In the genomic region with DNA sequence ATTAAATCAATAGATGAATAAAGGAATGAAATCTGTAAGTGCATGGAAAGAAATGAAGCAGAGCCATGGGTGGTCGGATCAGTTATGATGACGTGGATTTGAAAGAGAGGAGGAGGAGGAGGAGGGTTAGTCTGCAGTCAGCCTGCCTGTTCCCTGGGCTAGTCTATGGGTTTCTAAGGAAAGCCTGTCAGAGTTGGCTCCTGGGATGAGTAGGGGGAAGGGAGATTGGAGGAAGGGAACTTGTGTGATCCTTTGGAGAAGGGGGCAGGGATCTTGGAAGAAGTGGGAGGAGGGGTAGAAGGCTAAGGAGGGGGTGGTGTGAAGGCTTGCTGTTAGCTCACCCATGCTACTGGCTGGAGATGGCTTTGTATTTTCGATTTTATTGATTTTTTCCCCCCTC, we compare ENCODE assay signal across 27 mouse cellular contexts. TPM values are rescaled to one million over a fixed set of nuclear protein-coding genes. Genes with fewer than 3 reads are reported as not detected.
DNase-seq lines count a peak whose midpoint lies in the region; ATAC-seq lines count a peak whose summit lies in the region.
"Had no signal": no experiment of that assay in that cellular context is flagged by ENCODE, and none has a peak within 500 bp of the region (broad histone marks: within the 10 kb centered on the region; RNA-seq: fewer than 3 reads in every experiment).

No protein-coding gene starts in this region.

- H3K4me3 ChIP-seq in forebrain, embryonic 11.5 days (ENCODE audit: low read depth, low read length), result no peak overlapping the region
- H3K4me3 ChIP-seq in forebrain, embryonic 13.5 days, result no peak overlapping the region
- no peak overlapping the region for H3K4me3 ChIP-seq in hindbrain, embryonic 12.5 days
- H3K4me3 ChIP-seq in hindbrain, embryonic 11.5 days (ENCODE audit: low read depth, low read length), result no peak overlapping the region
- H3K4me3 ChIP-seq: forebrain, embryonic 10.5 days; forebrain, embryonic 15.5 days; heart, adult 2 months; heart, embryonic 10.5 days; heart, embryonic 13.5 days; hindbrain, embryonic 15.5 days; intestine, embryonic 15.5 days had no signal

- H3K9me3 ChIP-seq in forebrain, embryonic 11.5 days (ENCODE audit: control insufficient read depth, low read length), result no peaks in the 10 kb centered on the region
- no peaks in the 10 kb centered on the region for H3K9me3 ChIP-seq in forebrain, embryonic 13.5 days (replicated peaks)
- H3K9me3 ChIP-seq in hindbrain, embryonic 12.5 days (replicated peaks), result no peaks in the 10 kb centered on the region
- no peaks in the 10 kb centered on the region for H3K9me3 ChIP-seq in hindbrain, embryonic 11.5 days (ENCODE audit: control insufficient read depth, low read length)
- H3K9me3 ChIP-seq: forebrain, embryonic 10.5 days; forebrain, embryonic 15.5 days; heart, embryonic 10.5 days; heart, embryonic 13.5 days; hindbrain, embryonic 15.5 days; intestine, embryonic 15.5 days had no signal

- H3K27me3 ChIP-seq in forebrain, embryonic 11.5 days (ENCODE audit: control insufficient read depth, insufficient read depth, low read length), result no peaks in the 10 kb centered on the region
- H3K27me3 ChIP-seq in forebrain, embryonic 13.5 days, result no peaks in the 10 kb centered on the region
- H3K27me3 ChIP-seq in hindbrain, embryonic 12.5 days, result no peaks in the 10 kb centered on the region
- H3K27me3 ChIP-seq in hindbrain, embryonic 11.5 days (ENCODE audit: control insufficient read depth, insufficient read depth, low read length), result no peaks in the 10 kb centered on the region
- H3K27me3 ChIP-seq: forebrain, embryonic 15.5 days; heart, embryonic 13.5 days; hindbrain, embryonic 15.5 days; intestine, embryonic 15.5 days had no signal

- no peak for DNase-seq in forebrain, embryonic 11.5 days (ENCODE audit: low spot score)
- no peak for DNase-seq in hindbrain, embryonic 11.5 days (ENCODE audit: low spot score)
- DNase-seq in ES-CJ7 (ENCODE audit: low read depth, low spot score) (peak; percentile 64), R1 (ENCODE audit: low read depth, low spot score) (peak; percentile 59)
- DNase-seq in thymus, postnatal 10 days (ENCODE audit: low spot score in 2 of 2), result no peak
- no peak for DNase-seq in kidney, postnatal 4 days
- DNase-seq: adrenal gland, adult 2 months; adrenal gland, postnatal 14 days; cerebellum, adult 11 months; cerebellum, adult 2 months; cerebellum, adult 9-11 months; cerebellum, postnatal 25 days; gastrocnemius, postnatal 25 days; heart, adult 2 months; heart, postnatal 14 days; kidney, adult 11 months had no signal

- no peak overlapping the region for H3K4me2 ChIP-seq in forebrain, embryonic 11.5 days (ENCODE audit: low read depth, low read length, severe bottlenecking)
- no peak overlapping the region for H3K4me2 ChIP-seq in forebrain, embryonic 13.5 days
- H3K4me2 ChIP-seq in hindbrain, embryonic 12.5 days (replicated peaks), result no peak overlapping the region
- H3K4me2 ChIP-seq in hindbrain, embryonic 11.5 days (replicated peaks; ENCODE audit: low read depth, low read length), result no peak overlapping the region
- H3K4me2 ChIP-seq: forebrain, embryonic 15.5 days; heart, embryonic 13.5 days; hindbrain, embryonic 15.5 days; intestine, embryonic 15.5 days had no signal

- ATAC-seq in forebrain, embryonic 11.5 days (replicated peaks; ENCODE audit: low FRiP score), result 0 out of 2 replicates have a peak, but pooled peaks have one; percentile 30
- no peak for ATAC-seq in forebrain, embryonic 13.5 days
- ATAC-seq in hindbrain, embryonic 12.5 days (ENCODE audit: low FRiP score), result peak; percentile 56; the same call in 1 of the 2 replicates
- no peak for ATAC-seq in hindbrain, embryonic 11.5 days (ENCODE audit: low FRiP score)
- ATAC-seq: CD4-positive, CD25-positive, alpha-beta regulatory T cell, adult 4 months; forebrain, embryonic 15.5 days; intestine, embryonic 15.5 days had no signal

- no peaks in the 10 kb centered on the region for H3K36me3 ChIP-seq in forebrain, embryonic 11.5 days (ENCODE audit: control insufficient read depth, insufficient read depth, low read length)
- H3K36me3 ChIP-seq in forebrain, embryonic 13.5 days (ENCODE audit: poor library complexity, severe bottlenecking), result peaks cover 3% of the 10 kb centered on the region; the same call in 1 of the 2 replicates
- 0 out of 2 replicates have a peak, but pooled peaks cover 2% of the 10 kb centered on the region for H3K36me3 ChIP-seq in hindbrain, embryonic 12.5 days
- H3K36me3 ChIP-seq in hindbrain, embryonic 11.5 days (ENCODE audit: control insufficient read depth, insufficient read depth, low read length), result no peaks in the 10 kb centered on the region
- H3K36me3 ChIP-seq: heart, embryonic 10.5 days; hindbrain, embryonic 15.5 days; intestine, embryonic 15.5 days had no signal

- H3K27ac ChIP-seq in forebrain, embryonic 11.5 days (ENCODE audit: low read depth, low read length), result no peak overlapping the region
- H3K27ac ChIP-seq in forebrain, embryonic 13.5 days, result no peak overlapping the region
- H3K27ac ChIP-seq in hindbrain, embryonic 12.5 days, result no peak overlapping the region
- no peak overlapping the region for H3K27ac ChIP-seq in hindbrain, embryonic 11.5 days (ENCODE audit: low read depth, low read length)
- H3K27ac ChIP-seq: forebrain, embryonic 15.5 days; heart, adult 2 months; heart, embryonic 10.5 days; heart, embryonic 13.5 days; hindbrain, embryonic 15.5 days; intestine, embryonic 15.5 days had no signal

- H3K9ac ChIP-seq in forebrain, embryonic 11.5 days (ENCODE audit: low read length), result no peak overlapping the region
- no peak overlapping the region for H3K9ac ChIP-seq in forebrain, embryonic 13.5 days
- H3K9ac ChIP-seq in hindbrain, embryonic 12.5 days, result no peak overlapping the region
- H3K9ac ChIP-seq in hindbrain, embryonic 11.5 days (ENCODE audit: low read depth, low read length), result no peak overlapping the region
- H3K9ac ChIP-seq: forebrain, embryonic 15.5 days; heart, embryonic 13.5 days; hindbrain, embryonic 15.5 days; intestine, embryonic 15.5 days had no signal

- WGBS in forebrain, embryonic 11.5 days, result 39% methylated on average over 3 of the region's 3 CpGs
- WGBS in forebrain, embryonic 13.5 days, result 31% methylated on average over 3 of the region's 3 CpGs
- WGBS in hindbrain, embryonic 12.5 days, result 32% methylated on average over 3 of the region's 3 CpGs
- 24% methylated on average over 3 of the region's 3 CpGs for WGBS in hindbrain, embryonic 11.5 days

- H3K4me1 ChIP-seq in forebrain, embryonic 11.5 days (replicated peaks; ENCODE audit: control insufficient read depth, insufficient read depth, low read length), result no peaks in the 10 kb centered on the region
- peaks cover 6% of the 10 kb centered on the region; the same call in 1 of the 2 replicates for H3K4me1 ChIP-seq in forebrain, embryonic 13.5 days
- H3K4me1 ChIP-seq in hindbrain, embryonic 12.5 days, result peaks cover 3% of the 10 kb centered on the region; the same call in 1 of the 2 replicates
- no peaks in the 10 kb centered on the region for H3K4me1 ChIP-seq in hindbrain, embryonic 11.5 days (replicated peaks; ENCODE audit: control insufficient read depth, insufficient read depth, low read length)
- H3K4me1 ChIP-seq: forebrain, embryonic 15.5 days; heart, embryonic 10.5 days; heart, embryonic 13.5 days; hindbrain, embryonic 15.5 days; intestine, embryonic 15.5 days had no signal

RNA-seq across cellular contexts. Expression of gene Rtl1, which starts 31.9 kb away (rescaled TPM):
- 0.97 and 1.2 TPM in 2 replicates for polyA plus RNA-seq in forebrain, embryonic 11.5 days (2014; fragmentation: Nextera tagmentation; extraction: Ambion mirVana)
- 0.99 and 1.5 TPM in 2 replicates for polyA plus RNA-seq in forebrain, embryonic 13.5 days (2015; fragmentation: Nextera tagmentation; extraction: Ambion mirVana)
- polyA plus RNA-seq in hindbrain, embryonic 12.5 days (2016; fragmentation: Nextera tagmentation; extraction: Ambion mirVana), result 1.5 and 1.6 TPM in 2 replicates
- 0.50 and 0.85 TPM in 2 replicates for polyA plus RNA-seq in hindbrain, embryonic 11.5 days (2014; fragmentation: Nextera tagmentation; extraction: Ambion mirVana)
- polyA plus RNA-seq: C2C12; CD4-positive, CD25-positive, alpha-beta regulatory T cell, adult 4 months; gonadal fat pad, adult 2 months had no signal

Comparison
In these comparisons a context has a peak if more than half of its experiments do, and no peak if none do; other contexts are left out.
1. ATAC-seq: peak in forebrain, embryonic 11.5 days (single experiment) and hindbrain, embryonic 12.5 days (single experiment); none in forebrain, embryonic 13.5 days (single experiment) and hindbrain, embryonic 11.5 days (single experiment).
2. DNase-seq: peak in ES-CJ7 (single experiment) and R1 (single experiment); none in forebrain, embryonic 11.5 days (single experiment), hindbrain, embryonic 11.5 days (single experiment), thymus, postnatal 10 days (0 of 2) and kidney, postnatal 4 days (0 of 2).